Mouse (Mus musculus): ENCODE measurements around the gene Rcbtb2.

Gene Rcbtb2

GRCm38 (mm10) chr14:73148125-73148524 lies 25.3 kb downstream of the Rcbtb2 start:
- no peak for DNase-seq (ENCODE audit: low read depth, low spot score)

GRCm38 (mm10) chr14:73161303-73161702 lies 38.5 kb downstream of the Rcbtb2 start:
- DNase-seq (ENCODE audit: low read depth, low spot score) = no peak

GRCm38 (mm10) chr14:73162192-73162800 lies 39.5 kb downstream of the Rcbtb2 start:
- DNase-seq (ENCODE audit: low read depth, low spot score) = no peak

- no peak for DNase-seq (ENCODE audit: low read depth, low spot score)
Measured at GRCm38 (mm10) chr14:73163363-73163998, 40.6 kb downstream of the Rcbtb2 start.

GRCm38 (mm10) chr14:73165136-73165535 lies 42.3 kb downstream of the Rcbtb2 start:
- no peak for DNase-seq (ENCODE audit: low read depth, low spot score)

GRCm38 (mm10) chr14:73168605-73169004 lies 45.8 kb downstream of the Rcbtb2 start:
- no peak for DNase-seq (ENCODE audit: low read depth, low spot score)

- DNase-seq (ENCODE audit: low read depth, low spot score) = no peak
Measured at GRCm38 (mm10) chr14:73169926-73170844, 47.3 kb downstream of the Rcbtb2 start.

- DNase-seq (ENCODE audit: low read depth, low spot score) = no peak
Measured at GRCm38 (mm10) chr14:73172196-73173011, 49.6 kb downstream of the Rcbtb2 start.

- no peak for DNase-seq (ENCODE audit: low read depth, low spot score)
Measured at GRCm38 (mm10) chr14:73173662-73174061, 50.8 kb downstream of the Rcbtb2 start.

- no peak for DNase-seq (ENCODE audit: low read depth, low spot score)
Measured at GRCm38 (mm10) chr14:73174091-73174995, 51.5 kb downstream of the Rcbtb2 start.

- DNase-seq (ENCODE audit: low read depth, low spot score) = no peak
Measured at GRCm38 (mm10) chr14:73175031-73175430, 52.2 kb downstream of the Rcbtb2 start.

GRCm38 (mm10) chr14:73175814-73176213 lies 53.0 kb downstream of the Rcbtb2 start:
- DNase-seq (ENCODE audit: low read depth, low spot score) = no peak

GRCm38 (mm10) chr14:73176266-73176665 lies 53.4 kb downstream of the Rcbtb2 start:
- no peak for DNase-seq (ENCODE audit: low read depth, low spot score)

GRCm38 (mm10) chr14:73177961-73178360 lies 55.1 kb downstream of the Rcbtb2 start:
- DNase-seq (ENCODE audit: low read depth, low spot score) = no peak

GRCm38 (mm10) chr14:73179221-73179681 lies 56.4 kb downstream of the Rcbtb2 start:
- no peak for DNase-seq (ENCODE audit: low read depth, low spot score)

GRCm38 (mm10) chr14:73180671-73181070 lies 57.8 kb downstream of the Rcbtb2 start:
- no peak for DNase-seq (ENCODE audit: low read depth, low spot score)

- no peak for DNase-seq (ENCODE audit: low read depth, low spot score)
Measured at GRCm38 (mm10) chr14:73181144-73181543, 58.3 kb downstream of the Rcbtb2 start.

- DNase-seq (ENCODE audit: low read depth, low spot score) = no peak
Measured at GRCm38 (mm10) chr14:73186875-73187274, 64.0 kb downstream of the Rcbtb2 start.

- no peak for DNase-seq (ENCODE audit: low read depth, low spot score)
Measured at GRCm38 (mm10) chr14:73199058-73199457, 76.2 kb downstream of the Rcbtb2 start.

- DNase-seq (ENCODE audit: low read depth, low spot score) = no peak
Measured at GRCm38 (mm10) chr14:73201447-73201846, 78.6 kb downstream of the Rcbtb2 start.

All from embryo, embryonic 11.5 days (tissue).